Mouse (Mus musculus) G1E (cell line): ENCODE measurements around the gene Anxa6.

Source experiments
- CTCF ChIP-seq: IDR thresholded peaks from 2 replicates; pipeline ENCODE4 v1.5.1; 2012; ENCODE audit warnings: low read depth, low read length, inconsistent platforms, mixed read lengths
- GATA1 ChIP-seq: IDR thresholded peaks from 2 replicates; pipeline ENCODE4 v1.6.1; 2012; ENCODE audit warnings: borderline replicate concordance, low read length, inconsistent platforms, mixed read lengths
- TAL1 ChIP-seq: conservative IDR thresholded peaks from 2 replicates; pipeline ENCODE4 v1.6.1; 2012; ENCODE audit warnings: low read depth, low read length, inconsistent platforms, mixed read lengths

GRCm38 (mm10) chr11:54929290-54929689 is 104.0 kb downstream of the Anxa6 start:
- no peak for TF ChIP-seq CTCF
- TF ChIP-seq GATA1 = no peak
- TF ChIP-seq TAL1 = no peak
